In genomic region chr4:126248261-126248868, GRCm38 (mm10) we compare ENCODE assay signal across 11 mouse cellular contexts. TPM values are rescaled to one million over a fixed set of nuclear protein-coding genes. Genes with fewer than 3 reads are reported as not detected.
A peak's percentile ranks its signal among the peaks of the same experiment; 100 is the strongest.
DNase-seq lines count a peak whose midpoint lies in the region; ATAC-seq and TF ChIP-seq lines count a peak whose summit lies in the region.
"Had no signal": no experiment of that assay in that cellular context is flagged by ENCODE, and none has a peak within 500 bp of the region (broad histone marks: within the 10 kb centered on the region; RNA-seq: fewer than 3 reads in every experiment).

No protein-coding gene starts in this region.

- TF ChIP-seq CTCF in layer of hippocampus, adult 2 months (conservative IDR thresholded peaks at IDR 0.05) = no peak

- peaks cover 84% of the 10 kb centered on the region for H3K36me3 ChIP-seq in embryonic facial prominence, embryonic 10.5 days (replicated peaks)
- H3K36me3 ChIP-seq in hindbrain, embryonic 15.5 days = no peaks in the 10 kb centered on the region

- peaks cover 52% of the 10 kb centered on the region for H3K4me1 ChIP-seq in embryonic facial prominence, embryonic 10.5 days
- peaks cover 60% of the 10 kb centered on the region for H3K4me1 ChIP-seq in hindbrain, embryonic 15.5 days (replicated peaks)

- 0 out of 2 replicates have a peak overlapping the region, but pooled peaks have one; percentile 32 for H3K9ac ChIP-seq in hindbrain, embryonic 15.5 days

- H3K27me3 ChIP-seq in embryonic facial prominence, embryonic 10.5 days (replicated peaks; ENCODE audit: low read depth, poor library complexity, severe bottlenecking) = no peaks in the 10 kb centered on the region
- H3K27me3 ChIP-seq in hindbrain, embryonic 15.5 days = no peaks in the 10 kb centered on the region

- H3K4me3 ChIP-seq in layer of hippocampus, adult 2 months = no peak overlapping the region; the same call in 1 of the 2 replicates
- no peak overlapping the region for H3K4me3 ChIP-seq in embryonic facial prominence, embryonic 10.5 days
- no peak overlapping the region for H3K4me3 ChIP-seq in hindbrain, embryonic 15.5 days

- H3K27ac ChIP-seq in layer of hippocampus, adult 2 months = peak overlapping the region; percentile 77
- 0 out of 2 replicates have a peak overlapping the region, but pooled peaks have one; percentile 8 for H3K27ac ChIP-seq in embryonic facial prominence, embryonic 10.5 days (replicated peaks)
- peak overlapping the region; percentile 47; the same call in 1 of the 2 replicates for H3K27ac ChIP-seq in hindbrain, embryonic 15.5 days (replicated peaks)

- 21% methylated on average over 11 of the region's 11 CpGs for WGBS in embryonic facial prominence, embryonic 10.5 days
- WGBS in hindbrain, embryonic 15.5 days = 11% methylated on average over 11 of the region's 11 CpGs

- 0 out of 2 replicates have a peak overlapping the region, but pooled peaks have one; percentile 9 for H3K4me2 ChIP-seq in hindbrain, embryonic 15.5 days

- no peak for ATAC-seq in hindbrain, embryonic 15.5 days (ENCODE audit: low FRiP score, low read depth)
- ATAC-seq: lung, postnatal 0 days had no signal

- H3K9me3 ChIP-seq in embryonic facial prominence, embryonic 10.5 days = no peaks in the 10 kb centered on the region
- H3K9me3 ChIP-seq in hindbrain, embryonic 15.5 days = no peaks in the 10 kb centered on the region
- H3K9me3 ChIP-seq: G1E had no signal

- DNase-seq in layer of hippocampus, adult 2 months (ENCODE audit: low spot score in 2 of 2) = no peak
- DNase-seq in layer of hippocampus, postnatal 36 days = no peak
- DNase-seq in embryonic facial prominence, embryonic 10.5 days (ENCODE audit: low spot score) = no peak
- DNase-seq in retina, embryonic 14.5 days (ENCODE audit: low spot score) = peak; percentile 53
- no peak for DNase-seq in gastrocnemius, adult 18-20 months (ENCODE audit: low spot score)
- DNase-seq in adrenal gland, postnatal 36 days = no peak
- no peak for DNase-seq in kidney, adult 8-10 months
- DNase-seq: kidney, adult 2 months had no signal

RNA-seq across cellular contexts. Expression of gene Map7d1, which starts 7.8 kb away (rescaled TPM):
- 100 to 1,000 TPM; 246 to 249 TPM for total RNA-seq in layer of hippocampus, adult 2 months (2021)
- total RNA-seq in layer of hippocampus, postnatal 36 days (2021) = 100 to 1,000 TPM; 245 to 249 TPM
- 60.9 and 62.9 TPM in 2 replicates for polyA plus RNA-seq in embryonic facial prominence, embryonic 10.5 days (2016; fragmentation: Nextera tagmentation; extraction: Ambion mirVana)
- 82.9 and 97.5 TPM in 2 replicates for polyA plus RNA-seq in hindbrain, embryonic 15.5 days (2015; fragmentation: Nextera tagmentation; extraction: Ambion mirVana)
- total RNA-seq in gastrocnemius, adult 18-20 months (2021) = 100 to 1,000 TPM; 185 to 200 TPM
- total RNA-seq in adrenal gland, postnatal 36 days (2021) = 10 to 100 TPM; 47.7 to 84.9 TPM

RNA-seq across cellular contexts. Expression of gene Trappc3, which starts 13.8 kb away (rescaled TPM):
- 10 to 100 TPM; 85.4 to 90.5 TPM for total RNA-seq in layer of hippocampus, adult 2 months (2021)
- total RNA-seq in layer of hippocampus, postnatal 36 days (2021) = 10 to 100 TPM; 77.9 to 83.3 TPM
- 91.8 and 92.3 TPM in 2 replicates for polyA plus RNA-seq in embryonic facial prominence, embryonic 10.5 days (2016; fragmentation: Nextera tagmentation; extraction: Ambion mirVana)
- 172 and 180 TPM in 2 replicates for polyA plus RNA-seq in hindbrain, embryonic 15.5 days (2015; fragmentation: Nextera tagmentation; extraction: Ambion mirVana)
- total RNA-seq in gastrocnemius, adult 18-20 months (2021) = 10 to 100 TPM; 21.0 to 26.8 TPM
- total RNA-seq in adrenal gland, postnatal 36 days (2021) = 10 to 100 TPM; 88.7 to 96.5 TPM

RNA-seq across cellular contexts. Expression of gene Col8a2, which starts 38.2 kb away (rescaled TPM):
- total RNA-seq in layer of hippocampus, adult 2 months (2021) = 1 to 10 TPM; 1.2 to 1.5 TPM
- total RNA-seq in layer of hippocampus, postnatal 36 days (2021) = 1 to 10 TPM in 1 of 2 experiments, under 1 TPM in 1; 0.60 to 1.3 TPM
- polyA plus RNA-seq in embryonic facial prominence, embryonic 10.5 days (2016; fragmentation: Nextera tagmentation; extraction: Ambion mirVana) = 7.3 and 11.2 TPM in 2 replicates
- 6.9 and 8.1 TPM in 2 replicates for polyA plus RNA-seq in hindbrain, embryonic 15.5 days (2015; fragmentation: Nextera tagmentation; extraction: Ambion mirVana)
- total RNA-seq in gastrocnemius, adult 18-20 months (2021) = 1 to 10 TPM in 1 of 2 experiments, under 1 TPM in 1; 0.89 to 1.4 TPM
- total RNA-seq in adrenal gland, postnatal 36 days (2021) = 1 to 10 TPM; 3.0 to 3.2 TPM
- polyA plus RNA-seq: G1E had no signal

RNA-seq across cellular contexts. Expression of gene Thrap3, which starts 45.8 kb away (rescaled TPM):
- total RNA-seq in layer of hippocampus, adult 2 months (2021) = 100 to 1,000 TPM; 150 to 166 TPM
- 100 to 1,000 TPM; 148 to 151 TPM for total RNA-seq in layer of hippocampus, postnatal 36 days (2021)
- polyA plus RNA-seq in embryonic facial prominence, embryonic 10.5 days (2016; fragmentation: Nextera tagmentation; extraction: Ambion mirVana) = 262 and 263 TPM in 2 replicates
- 130 and 141 TPM in 2 replicates for polyA plus RNA-seq in hindbrain, embryonic 15.5 days (2015; fragmentation: Nextera tagmentation; extraction: Ambion mirVana)
- total RNA-seq in gastrocnemius, adult 18-20 months (2021) = 100 to 1,000 TPM in 1 of 2 experiments, 10 to 100 TPM in 1; 94.1 to 101 TPM
- total RNA-seq in adrenal gland, postnatal 36 days (2021) = 100 to 1,000 TPM; 186 to 192 TPM

Comparison
In these comparisons a context has a peak if more than half of its experiments do, and no peak if none do; other contexts are left out.
1. H3K27ac ChIP-seq: peak in every context shown above with its lines; median percentile 77 in layer of hippocampus, adult 2 months; 47 in hindbrain, embryonic 15.5 days; 8 in embryonic facial prominence, embryonic 10.5 days.